Mouse (Mus musculus): ENCODE data around the gene A730046J19Rik. TPM values are rescaled to one million over a fixed set of nuclear protein-coding genes. Genes with fewer than 3 reads are reported as not detected.

A730046J19Rik gene
- total RNA-seq (2023): not detected

GRCm38 (mm10) chrX:144153523-144153922, at the start of gene A730046J19Rik:
TSS of gene A730046J19Rik (plus strand) at chrX:144153695.

Other genes starting within 250 kb of the A730046J19Rik start
- gene Dcx, start 220.4 kb upstream of the A730046J19Rik start, total RNA-seq (2023): not detected
- gene Alg13, start 164.1 kb downstream of the A730046J19Rik start, total RNA-seq (2023): 19.8 TPM